Mouse (Mus musculus): Measurements from ENCODE around the gene Higd1c. TPM values are rescaled to one million over a fixed set of nuclear protein-coding genes. Genes with fewer than 3 reads are reported as not detected.
"Not testable (repeated sequence)": the region's sequence is repeated elsewhere in the genome, so short reads cannot be mapped to it uniquely, and the experiment has no call there.

Gene Higd1c
- polyA plus RNA-seq, 1 experiment = not detected

DNA sequence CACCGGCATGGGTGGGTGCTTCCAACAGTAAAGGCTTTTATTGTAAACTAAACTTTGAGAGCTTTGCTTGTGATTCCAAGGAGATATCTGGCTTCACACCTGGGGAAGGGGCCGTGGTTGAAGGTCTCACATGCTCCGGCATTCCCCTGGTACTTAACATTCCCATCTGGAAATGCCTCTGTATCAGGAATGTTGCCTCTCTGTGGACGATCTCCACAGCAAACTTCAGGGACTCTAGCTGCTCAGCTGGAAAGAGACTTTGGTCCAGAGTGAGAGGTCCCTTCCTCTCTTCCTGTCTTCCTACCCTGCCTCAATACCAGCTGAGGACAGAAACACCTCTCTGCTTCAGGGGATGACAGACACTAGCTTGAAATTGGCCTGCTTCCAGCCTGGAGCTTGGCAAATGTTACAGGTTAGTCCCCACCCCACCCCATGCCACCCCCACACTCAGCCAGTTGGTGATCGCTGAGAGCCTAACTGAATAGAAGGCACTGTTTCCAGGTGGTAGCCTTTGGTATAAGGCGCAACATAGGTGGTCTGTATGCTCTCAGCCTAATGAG, 12.8 kb upstream of the Higd1c start:
- Histone ChIP-seq H3K4me1 (ENCODE audit: control insufficient read depth, insufficient read depth, low read length) (no peaks in the 10 kb centered on the region), H3K27ac (ENCODE audit: insufficient read depth, low read depth, low read length) (no peak overlapping the region), H3K4me3 (ENCODE audit: insufficient read depth, low read depth, low read length) (no peak overlapping the region)
- WGBS = 74% methylated on average over 6 of the region's 6 CpGs
- TF ChIP-seq CTCF (IDR thresholded peaks at IDR 0.05; ENCODE audit: insufficient read depth, low read depth, low read length) (no peak), POLR2A (IDR thresholded peaks at IDR 0.05; ENCODE audit: insufficient read depth, low read depth, low read length) (no peak)

DNA sequence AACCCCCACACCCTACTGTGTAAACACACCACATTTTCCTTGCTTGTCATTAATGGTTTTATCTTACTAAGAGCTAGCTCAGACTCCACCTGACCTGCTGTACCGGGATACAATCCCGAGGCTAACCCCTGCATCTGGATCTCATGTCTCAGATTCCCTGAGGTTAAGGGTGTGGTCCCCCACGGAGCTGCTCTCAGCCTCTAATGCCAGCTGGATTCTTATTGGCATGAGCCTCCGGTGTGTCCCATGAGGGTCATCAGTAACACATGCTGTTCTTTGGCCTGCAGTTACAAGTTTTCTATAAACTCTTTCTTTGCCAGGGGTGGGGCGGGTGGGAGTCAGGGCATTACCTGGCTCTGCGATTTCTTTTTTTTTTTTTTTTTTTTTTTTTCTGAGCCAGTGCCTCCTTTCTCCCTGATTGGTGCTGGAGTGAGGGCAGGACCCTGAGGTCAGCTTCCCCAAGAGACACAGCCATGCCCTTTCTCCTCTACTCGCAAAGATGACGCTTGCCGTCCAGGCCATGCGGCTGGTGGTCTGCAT, 11.6 kb upstream of the Higd1c start, which contains the start of the genes Methig1 and Mettl7a2:
Methig1 (plus strand) TSS at position 439 of the 540 bp plus-strand sequence.
Mettl7a2 (plus strand) TSS at position 490 of the 540 bp plus-strand sequence.
- no peak within 1 kb of the TSS for H3K27ac ChIP-seq (ENCODE audit: insufficient read depth, low read depth, low read length)
- no peak within 1 kb of the TSS for H3K4me3 ChIP-seq (ENCODE audit: insufficient read depth, low read depth, low read length)
- WGBS = 85% methylated on average over 10 of the region's 10 CpGs
- no peak for TF ChIP-seq CTCF (IDR thresholded peaks at IDR 0.05; ENCODE audit: insufficient read depth, low read depth, low read length)
- TF ChIP-seq POLR2A (IDR thresholded peaks at IDR 0.05; ENCODE audit: insufficient read depth, low read depth, low read length) = no peak
- no peaks in the 10 kb centered on the region for H3K4me1 ChIP-seq (ENCODE audit: control insufficient read depth, insufficient read depth, low read length)

DNA sequence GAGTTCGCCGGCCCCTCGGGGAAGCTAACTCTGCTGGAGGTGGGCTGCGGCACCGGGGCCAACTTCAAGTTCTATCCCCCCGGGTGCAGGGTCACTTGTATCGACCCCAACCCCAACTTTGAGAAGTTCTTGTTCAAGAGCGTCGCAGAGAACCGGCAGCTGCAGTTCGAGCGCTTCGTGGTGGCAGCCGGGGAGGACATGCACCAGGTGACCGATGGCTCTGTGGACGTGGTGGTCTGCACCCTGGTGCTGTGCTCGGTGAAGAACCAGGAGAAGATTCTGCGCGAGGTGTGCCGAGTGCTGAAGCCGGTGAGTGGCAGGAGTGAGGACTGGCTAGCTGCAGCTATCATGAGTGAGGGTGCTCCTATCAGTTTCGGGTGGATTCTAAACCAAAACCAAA, 10.9 kb upstream of the Higd1c start:
- not testable (repeated sequence) for H3K4me3 ChIP-seq (ENCODE audit: insufficient read depth, low read depth, low read length); H3K4me1 ChIP-seq (ENCODE audit: control insufficient read depth, insufficient read depth, low read length); H3K27ac ChIP-seq (ENCODE audit: insufficient read depth, low read depth, low read length)
- 97% methylated on average over 22 of the region's 22 CpGs for WGBS

DNA sequence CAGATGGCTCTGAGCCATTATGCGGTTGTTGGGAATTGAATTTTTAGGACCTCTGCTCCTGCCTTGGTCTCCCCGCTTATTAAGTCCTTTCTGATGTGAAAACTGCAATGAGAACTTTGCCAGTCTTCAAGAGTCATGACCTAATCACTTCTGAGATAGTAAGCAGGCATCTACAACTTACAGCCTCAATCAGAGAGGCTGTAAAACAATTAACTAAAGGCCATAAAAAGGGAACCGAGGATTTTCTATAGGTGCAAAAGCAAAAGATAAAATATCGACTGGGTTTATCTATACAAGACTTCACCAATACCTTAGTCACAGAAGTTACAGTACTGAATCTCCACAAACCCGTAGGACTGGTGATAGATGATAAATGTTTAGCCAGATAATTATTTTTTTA, 8.5 kb upstream of the Higd1c start:
- Histone ChIP-seq H3K4me1 (ENCODE audit: control insufficient read depth, insufficient read depth, low read length) (no peaks in the 10 kb centered on the region), H3K27ac (ENCODE audit: insufficient read depth, low read depth, low read length) (no peak overlapping the region), H3K4me3 (ENCODE audit: insufficient read depth, low read depth, low read length) (no peak overlapping the region)
- TF ChIP-seq CTCF (IDR thresholded peaks at IDR 0.05; ENCODE audit: insufficient read depth, low read depth, low read length) (no peak), POLR2A (IDR thresholded peaks at IDR 0.05; ENCODE audit: insufficient read depth, low read depth, low read length) (no peak)
- 91% methylated on average over 5 of the region's 5 CpGs for WGBS

DNA sequence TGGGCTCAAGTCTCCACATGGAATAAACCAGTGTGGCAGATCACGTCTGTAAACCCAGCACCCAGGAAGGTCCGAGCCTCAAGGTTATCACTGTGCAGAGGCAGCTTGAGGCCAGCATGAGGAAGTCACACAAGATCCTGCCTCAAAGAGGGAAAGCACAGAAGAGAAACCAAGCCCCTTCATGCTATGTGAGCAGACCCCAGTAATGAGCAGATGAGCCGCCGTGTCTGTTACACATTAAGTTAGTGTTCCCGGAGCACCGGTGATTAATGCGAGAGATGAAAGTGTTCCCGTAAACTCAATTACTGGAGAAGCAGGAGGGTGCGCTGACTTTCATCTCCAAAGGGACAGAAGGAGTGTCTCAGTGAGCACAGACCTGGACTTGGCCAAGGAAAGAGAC, 1.6 kb downstream of the Higd1c start:
- not testable (repeated sequence) for H3K27ac ChIP-seq (ENCODE audit: insufficient read depth, low read depth, low read length); H3K4me3 ChIP-seq (ENCODE audit: insufficient read depth, low read depth, low read length); H3K4me1 ChIP-seq (ENCODE audit: control insufficient read depth, insufficient read depth, low read length)
- WGBS = 80% methylated on average over 9 of the region's 9 CpGs

DNA sequence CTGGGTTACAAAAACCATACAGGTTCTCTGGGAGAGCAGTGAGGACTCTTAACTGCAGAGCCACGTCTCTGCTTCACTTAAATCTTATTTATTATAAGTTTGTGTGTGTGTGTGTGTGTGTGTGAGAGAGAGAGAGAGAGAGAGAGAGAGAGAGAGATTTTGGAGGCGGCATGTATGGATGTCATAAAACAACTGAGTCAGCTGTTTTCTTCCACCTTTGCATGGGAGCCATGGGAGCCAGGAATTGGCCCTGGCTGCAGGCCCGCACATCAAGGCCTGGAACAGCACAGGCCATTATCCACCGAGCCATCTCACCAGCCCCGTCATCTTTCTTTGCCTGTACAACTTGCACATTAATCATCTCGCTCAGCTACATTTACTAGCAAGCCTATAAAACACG, 2.8 kb downstream of the Higd1c start:
- TF ChIP-seq POLR2A (IDR thresholded peaks at IDR 0.05; ENCODE audit: insufficient read depth, low read depth, low read length) (no peak), CTCF (IDR thresholded peaks at IDR 0.05; ENCODE audit: insufficient read depth, low read depth, low read length) (no peak)
- Histone ChIP-seq H3K27ac (ENCODE audit: insufficient read depth, low read depth, low read length) (no peak overlapping the region), H3K4me3 (ENCODE audit: insufficient read depth, low read depth, low read length) (no peak overlapping the region), H3K4me1 (ENCODE audit: control insufficient read depth, insufficient read depth, low read length) (no peaks in the 10 kb centered on the region)
- WGBS = 82% methylated on average over 7 of the region's 7 CpGs

DNA sequence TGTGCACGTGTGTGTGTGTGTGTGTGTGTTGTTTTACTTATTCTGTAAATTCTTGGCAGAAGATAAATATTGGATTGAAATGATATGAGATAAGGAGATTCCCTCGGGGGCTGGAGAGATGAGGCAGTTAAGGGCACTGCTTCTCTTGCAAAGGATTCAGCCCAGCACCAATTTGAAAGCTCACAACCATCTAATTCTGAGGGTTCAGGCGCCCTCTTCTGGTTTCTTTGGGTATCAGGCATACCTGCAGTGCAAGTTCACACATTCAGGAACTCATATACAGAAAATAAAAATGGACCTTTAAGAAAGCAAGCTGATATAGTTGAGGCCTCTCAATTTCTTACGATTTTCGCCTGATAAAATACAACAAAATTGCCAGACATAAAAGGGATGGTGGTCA, 10.7 kb downstream of the Higd1c start:
- Histone ChIP-seq H3K27ac (ENCODE audit: insufficient read depth, low read depth, low read length) (no peak overlapping the region), H3K4me3 (ENCODE audit: insufficient read depth, low read depth, low read length) (no peak overlapping the region), H3K4me1 (ENCODE audit: control insufficient read depth, insufficient read depth, low read length) (no peaks in the 10 kb centered on the region)
- WGBS = 38% methylated on average over 5 of the region's 5 CpGs
- TF ChIP-seq CTCF (IDR thresholded peaks at IDR 0.05; ENCODE audit: insufficient read depth, low read depth, low read length) = no peak

DNA sequence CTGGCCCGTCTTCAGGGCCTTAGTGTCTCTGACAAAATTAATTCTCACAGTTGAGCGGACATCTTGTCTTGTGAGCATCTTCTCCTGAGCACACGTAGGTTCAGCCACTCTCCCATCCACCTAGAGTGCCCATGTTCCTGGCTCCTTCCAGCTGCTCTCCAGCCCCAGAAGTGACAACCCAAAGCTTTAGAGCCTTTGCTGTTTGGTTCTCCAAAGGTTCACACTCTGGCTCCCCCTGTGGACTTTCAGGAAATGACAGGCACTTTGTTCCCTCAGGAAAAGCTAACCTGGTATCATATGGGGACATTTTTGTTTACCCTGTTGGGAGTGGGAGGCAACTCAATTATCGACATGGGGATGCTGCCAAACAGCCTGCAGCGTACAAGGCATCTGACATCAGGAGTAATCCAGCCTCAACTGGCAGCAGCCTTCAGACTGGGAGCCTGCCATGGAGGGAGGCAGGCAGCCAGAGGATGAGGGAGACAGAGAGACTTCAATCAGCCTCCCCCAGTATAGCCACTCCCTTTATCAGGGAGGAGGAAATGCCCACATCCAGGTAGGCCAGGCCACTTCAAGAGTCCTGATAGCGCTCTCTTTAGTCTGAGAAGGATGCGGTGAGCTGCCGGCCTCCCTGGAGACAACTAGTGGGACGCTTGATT, 13.6 kb downstream of the Higd1c start:
- not testable (repeated sequence) for H3K4me1 ChIP-seq (ENCODE audit: control insufficient read depth, insufficient read depth, low read length); H3K4me3 ChIP-seq (ENCODE audit: insufficient read depth, low read depth, low read length); H3K27ac ChIP-seq (ENCODE audit: insufficient read depth, low read depth, low read length)
- WGBS = 28% methylated on average over 4 of the region's 9 CpGs

DNA sequence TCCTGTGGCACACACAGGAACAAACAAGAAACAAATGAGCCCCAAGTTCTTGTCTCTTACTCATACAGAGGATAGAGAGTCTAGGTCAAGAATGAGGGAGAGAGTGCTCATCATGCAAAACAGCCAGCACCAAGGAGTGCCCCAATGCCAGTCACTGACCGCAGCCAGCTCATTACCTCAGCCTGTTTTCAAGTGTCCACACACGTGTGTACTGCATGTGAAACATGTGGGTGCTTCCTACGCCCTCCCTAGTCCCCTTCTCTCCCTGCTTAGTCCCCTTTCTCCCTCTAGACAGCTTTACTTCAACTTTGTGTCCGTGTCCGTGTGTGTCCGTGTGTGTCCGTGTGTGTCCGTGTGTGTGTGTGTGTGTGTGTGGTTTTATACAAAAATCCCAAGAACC, 15.3 kb downstream of the Higd1c start:
- Histone ChIP-seq H3K27ac (ENCODE audit: insufficient read depth, low read depth, low read length) (no peak overlapping the region), H3K4me1 (ENCODE audit: control insufficient read depth, insufficient read depth, low read length) (0 out of 2 replicates have a peak, but pooled peaks cover 4% of the 10 kb centered on the region), H3K4me3 (ENCODE audit: insufficient read depth, low read depth, low read length) (no peak overlapping the region)
- TF ChIP-seq POLR2A (IDR thresholded peaks at IDR 0.05; ENCODE audit: insufficient read depth, low read depth, low read length) = no peak
- TF ChIP-seq CTCF (IDR thresholded peaks at IDR 0.05; ENCODE audit: insufficient read depth, low read depth, low read length) = no peak
- 91% methylated on average over 8 of the region's 8 CpGs for WGBS

DNA sequence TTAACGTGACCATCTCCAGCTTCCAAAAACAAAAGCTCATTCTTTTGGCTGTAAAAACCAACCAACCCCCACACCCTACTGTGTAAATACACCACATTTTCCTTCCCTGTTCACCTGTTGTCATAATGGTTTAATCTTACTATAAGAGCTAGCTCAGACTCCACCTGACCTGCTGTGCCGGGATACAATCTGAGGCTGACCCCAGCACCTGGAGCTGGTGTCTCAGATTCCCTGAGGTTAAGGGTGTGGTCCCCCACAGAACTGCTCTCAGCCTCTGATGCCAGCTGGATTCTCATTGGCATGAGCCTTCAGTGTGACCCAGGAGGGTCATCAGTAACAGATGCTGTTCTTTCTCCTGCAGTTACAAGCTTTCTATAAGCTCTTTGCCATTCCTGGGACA, 15.8 kb downstream of the Higd1c start:
- 89% methylated on average over 2 of the region's 2 CpGs for WGBS
- Histone ChIP-seq H3K4me1 (ENCODE audit: control insufficient read depth, insufficient read depth, low read length) (0 out of 2 replicates have a peak, but pooled peaks cover 4% of the 10 kb centered on the region), H3K27ac (ENCODE audit: insufficient read depth, low read depth, low read length) (no peak overlapping the region), H3K4me3 (ENCODE audit: insufficient read depth, low read depth, low read length) (no peak overlapping the region)
- TF ChIP-seq CTCF (IDR thresholded peaks at IDR 0.05; ENCODE audit: insufficient read depth, low read depth, low read length) (no peak), POLR2A (IDR thresholded peaks at IDR 0.05; ENCODE audit: insufficient read depth, low read depth, low read length) (no peak)
